Mouse (Mus musculus) liver, embryonic 14.5 days (tissue): ENCODE measurements at regions not wholly inside any gene's neighbourhood (a gene's known extent, or its start where the extent isn't known, plus 50 kb on each side); places are given as distances from the start of the nearest gene placed in this dataset. TPM values are rescaled to one million over a fixed set of nuclear protein-coding genes. Genes with fewer than 3 reads are reported as not detected.

Experiments
- ATAC-seq: fragments of 200-750 bp; cut with Nextera tagmentation; 2 replicates; pipeline ENCODE4 v1.8.0; 2017; ENCODE audit warnings: moderate number of reproducible peaks, mild to moderate bottlenecking, moderate library complexity; ENCODE audit not compliant: insufficient read depth
- DNase-seq, 3 experiments: peaks; one replicate each; pipeline ENCODE4 v3.0.0-alpha.2; 2012 to 2013; ENCODE audit warnings: low read depth in 3 of 3, low spot score in 3 of 3
- H3K27ac ChIP-seq: fragments of 300-500 bp; sonication (generic); 2 replicates; pipeline ENCODE4 v1.5.1; 2014; ENCODE audit warnings: moderate library complexity, mild to moderate bottlenecking, control low read depth, inconsistent platforms
- H3K27me3 ChIP-seq: fragments of 300-500 bp; sonication (generic); 2 replicates; pipeline ENCODE4 v1.6.1; 2014; ENCODE audit warnings: mild to moderate bottlenecking, low read length, moderate library complexity; ENCODE audit not compliant: control insufficient read depth, insufficient read depth
- H3K36me3 ChIP-seq: fragments of 300-500 bp; sonication (generic); replicated peaks from 2 replicates; pipeline ENCODE4 v1.6.1; 2014; ENCODE audit warnings: low read depth; ENCODE audit not compliant: control insufficient read depth, insufficient read depth
- H3K4me1 ChIP-seq, 2 experiments: fragments of 200-500 bp in 1 of 2; fragments of 300-500 bp in 1 of 2; sonication (generic) in 1 of 2; replicated peaks; 2 replicates each; pipeline ENCODE4 v1.6.1; 2012 to 2014; ENCODE audit warnings: antibody characterized with exemption in 1 of 2, inconsistent platforms in 1 of 2, low read length in 1 of 2; ENCODE audit not compliant: control insufficient read depth in 2 of 2, insufficient read depth in 2 of 2
- H3K4me2 ChIP-seq: fragments of 300-500 bp; sonication (generic); 2 replicates; pipeline ENCODE4 v1.6.1; 2014; ENCODE audit warnings: low read depth, mild to moderate bottlenecking, control low read depth, moderate library complexity
- H3K4me3 ChIP-seq, 2 experiments: fragments of 200-500 bp in 1 of 2; fragments of 300-500 bp in 1 of 2; sonication (generic) in 1 of 2; 2 replicates each; pipeline ENCODE4 v1.5.1; 2012 to 2014; ENCODE audit warnings: low read depth in 2 of 2, low read length in 2 of 2, mild to moderate bottlenecking in 2 of 2, control low read depth in 1 of 2, inconsistent platforms in 1 of 2, moderate library complexity in 1 of 2; ENCODE audit not compliant: insufficient read depth in 1 of 2
- H3K9ac ChIP-seq: fragments of 300-500 bp; sonication (generic); replicated peaks from 2 replicates; pipeline ENCODE4 v1.6.1; 2014; ENCODE audit warnings: mild to moderate bottlenecking, control low read depth, moderate library complexity
- H3K9me3 ChIP-seq: fragments of 300-500 bp; sonication (generic); 2 replicates; pipeline ENCODE4 v1.6.1; 2016; ENCODE audit warnings: low read length, mixed read lengths; ENCODE audit not compliant: control insufficient read depth
- CTCF ChIP-seq: IDR thresholded peaks from 2 replicates; pipeline ENCODE4 v1.5.1; 2016; ENCODE audit warnings: antibody characterized with exemption, low read depth, control low read depth
- EP300 ChIP-seq: IDR thresholded peaks from 2 replicates; pipeline ENCODE4 v1.6.1; 2016; ENCODE audit warnings: antibody characterized with exemption, low read depth
- WGBS: fragments of 180-500 bp; shearing (Covaris S2); extraction: QIAGEN DNeasy Blood & Tissue Kit; methylation state at CpG from one replicate; pipeline ENCODE4 v1.1.7; 2014; ENCODE audit not compliant: insufficient replicate concordance; 5-methylcytosine and 5-hydroxymethylcytosine counted together
- microRNA-seq: library from miRNA; unstranded; fragments of <30 nt; microRNA quantifications from one replicate; pipeline ENCODE4, GENCODE M21; 2016

DNA sequence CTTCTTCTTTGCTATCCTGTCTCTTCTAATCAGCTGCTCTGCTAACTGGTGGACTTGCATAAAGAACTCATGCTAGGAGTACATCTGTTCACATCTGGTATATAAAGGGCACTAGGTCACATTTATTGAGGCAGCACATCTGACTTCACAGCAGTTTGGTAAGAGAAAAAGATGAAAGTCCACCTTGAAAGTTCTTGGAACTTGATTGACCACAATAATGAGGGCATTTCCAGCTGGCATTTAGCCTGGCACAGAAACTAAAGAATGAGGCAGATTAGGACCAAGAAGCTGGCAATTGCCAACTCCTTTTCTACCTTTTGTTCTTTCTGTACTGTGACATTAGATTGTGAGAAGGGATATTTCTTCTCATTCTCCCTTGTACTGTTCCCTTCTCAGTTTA is 799.3 kb downstream of the Tlr4 start:
- Histone ChIP-seq H3K27me3 (no peaks in the 10 kb centered on the region), H3K4me3 (no peak overlapping the region), H3K9me3 (no peaks in the 10 kb centered on the region), H3K9ac (no peak overlapping the region), H3K4me2 (no peak overlapping the region), H3K27ac (no peak overlapping the region), H3K36me3 (no peaks in the 10 kb centered on the region), H3K4me1 (no peaks in the 10 kb centered on the region)
- TF ChIP-seq CTCF, result no peak
- TF ChIP-seq EP300, result no peak
- DNase-seq (no peak), ATAC-seq (no peak)

DNA sequence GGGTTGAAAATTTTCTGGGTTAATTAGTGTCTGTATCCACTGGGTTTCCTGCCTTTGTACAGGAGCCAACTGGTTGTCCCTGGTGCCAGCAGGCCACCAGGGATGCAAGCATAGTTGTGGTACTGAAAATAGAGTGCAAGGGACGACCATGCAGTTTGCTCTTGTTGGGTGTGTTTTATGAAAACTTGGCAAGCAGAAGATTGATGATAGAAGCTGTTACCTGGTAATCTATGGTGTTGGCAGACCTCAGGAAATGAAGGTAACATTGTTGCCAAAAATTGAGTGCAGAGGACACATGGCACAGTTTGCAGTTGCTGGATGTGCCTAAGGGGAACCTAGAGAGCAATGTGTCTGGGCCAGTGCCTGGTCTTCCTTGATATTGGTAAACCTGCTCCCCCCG is 818.7 kb downstream of the Tlr4 start:
- no peak overlapping the region for H3K4me3 ChIP-seq
- WGBS, result 50% methylated on average over 2 of the region's 2 CpGs
- no peaks in the 10 kb centered on the region for H3K36me3 ChIP-seq
- H3K4me1 ChIP-seq, result no peaks in the 10 kb centered on the region
- TF ChIP-seq CTCF (no peak), EP300 (no peak)
- H3K4me2 ChIP-seq, result no peak overlapping the region
- H3K9me3 ChIP-seq, result no peaks in the 10 kb centered on the region
- no peak overlapping the region for H3K9ac ChIP-seq
- H3K27me3 ChIP-seq, result no peaks in the 10 kb centered on the region
- ATAC-seq, result no peak
- DNase-seq, result no peak
- H3K27ac ChIP-seq, result no peak overlapping the region

GRCm38 (mm10) chr4:67662122-67662521 is 834.7 kb downstream of the Tlr4 start:
- no peaks in the 10 kb centered on the region for H3K36me3 ChIP-seq
- H3K27me3 ChIP-seq, result no peaks in the 10 kb centered on the region
- H3K9ac ChIP-seq, result no peak overlapping the region
- no peaks in the 10 kb centered on the region for H3K9me3 ChIP-seq
- no peak overlapping the region for H3K27ac ChIP-seq
- TF ChIP-seq CTCF, result no peak
- no peak for TF ChIP-seq EP300
- WGBS, result 64% methylated on average over 3 of the region's 3 CpGs
- no peaks in the 10 kb centered on the region for H3K4me1 ChIP-seq
- DNase-seq (no peak), ATAC-seq (no peak)
- no peak overlapping the region for H3K4me3 ChIP-seq
- no peak overlapping the region for H3K4me2 ChIP-seq

DNA sequence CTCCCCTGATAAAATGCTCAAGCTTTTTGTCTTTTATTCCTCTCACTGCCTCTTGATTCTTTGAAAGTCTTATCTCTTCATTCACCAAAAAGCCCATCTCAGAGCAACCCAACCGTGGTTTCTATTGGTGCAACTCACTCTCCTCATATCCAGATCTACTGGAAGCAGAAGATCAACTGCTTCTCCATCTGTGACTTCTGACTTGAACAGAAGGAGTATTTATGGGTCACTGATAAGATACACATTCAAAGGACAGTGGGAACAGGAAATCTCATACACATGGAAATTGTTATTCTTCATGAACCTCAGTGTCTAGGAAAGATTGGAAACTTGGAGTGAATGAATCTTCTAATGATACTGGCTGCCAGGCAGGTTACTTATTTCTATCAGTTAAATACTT is 846.6 kb downstream of the Tlr4 start:
- H3K9me3 ChIP-seq, result no peaks in the 10 kb centered on the region
- WGBS, result 27% methylated on average over 1 of the region's 1 CpGs
- no peaks in the 10 kb centered on the region for H3K27me3 ChIP-seq
- no peaks in the 10 kb centered on the region for H3K4me1 ChIP-seq
- H3K36me3 ChIP-seq, result no peaks in the 10 kb centered on the region
- no peak for DNase-seq
- TF ChIP-seq EP300, result no peak
- TF ChIP-seq CTCF, result no peak
- H3K27ac ChIP-seq, result no peak overlapping the region
- H3K4me3 ChIP-seq, result no peak overlapping the region
- no peak overlapping the region for H3K9ac ChIP-seq
- H3K4me2 ChIP-seq, result no peak overlapping the region
- no peak for ATAC-seq

- DNase-seq (no peak), ATAC-seq (no peak)
- no peak overlapping the region for H3K9ac ChIP-seq
- H3K27ac ChIP-seq, result no peak overlapping the region
- H3K27me3 ChIP-seq, result no peaks in the 10 kb centered on the region
- TF ChIP-seq EP300 (no peak), CTCF (no peak)
- H3K4me1 ChIP-seq, result no peaks in the 10 kb centered on the region
- WGBS, result 35% methylated on average over 1 of the region's 1 CpGs
- no peaks in the 10 kb centered on the region for H3K9me3 ChIP-seq
- H3K4me3 ChIP-seq, result no peak overlapping the region
- H3K36me3 ChIP-seq, result no peaks in the 10 kb centered on the region
- H3K4me2 ChIP-seq, result no peak overlapping the region
These were observed 850.2 kb downstream of the Tlr4 start for GRCm38 (mm10) chr4:67677589-67677988.

- Histone ChIP-seq H3K27me3 (no peaks in the 10 kb centered on the region), H3K9me3 (no peaks in the 10 kb centered on the region), H3K27ac (no peak overlapping the region), H3K4me3 (no peak overlapping the region), H3K9ac (no peak overlapping the region), H3K36me3 (no peaks in the 10 kb centered on the region), H3K4me2 (no peak overlapping the region), H3K4me1 (no peaks in the 10 kb centered on the region)
- DNase-seq, result no peak
- no peak for ATAC-seq
- no peak for TF ChIP-seq CTCF
- TF ChIP-seq EP300, result no peak
These were observed 871.1 kb downstream of the Tlr4 start for GRCm38 (mm10) chr4:67698438-67698837.

Small RNA genes in the stretch of these regions (microRNA-seq; reads per million reads assigned to microRNA genes)
- gene Gm44497, result not detected
